Mouse (Mus musculus) retina, postnatal 1 day (tissue): ENCODE results near the gene Mrps9.
"Not testable (repeated sequence)": the region's sequence is repeated elsewhere in the genome, so short reads cannot be mapped to it uniquely, and the experiment has no call there.

Experiments used
- DNase-seq: peaks from one replicate; pipeline ENCODE4 v3.0.0-alpha.2; 2012

The Mrps9 gene

GRCm38 (mm10) chr1:42850663-42851397 is at the start of gene Mrps9:
Gene Mrps9, plus strand, starts transcription at chr1:42851233.
- DNase-seq = peak; percentile 98

GRCm38 (mm10) chr1:42813301-42813845 is 37.7 kb upstream of the Mrps9 start:
- DNase-seq = no peak

- DNase-seq = no peak
Measured at GRCm38 (mm10) chr1:42814798-42815619, 36.0 kb upstream of the Mrps9 start.

DNA sequence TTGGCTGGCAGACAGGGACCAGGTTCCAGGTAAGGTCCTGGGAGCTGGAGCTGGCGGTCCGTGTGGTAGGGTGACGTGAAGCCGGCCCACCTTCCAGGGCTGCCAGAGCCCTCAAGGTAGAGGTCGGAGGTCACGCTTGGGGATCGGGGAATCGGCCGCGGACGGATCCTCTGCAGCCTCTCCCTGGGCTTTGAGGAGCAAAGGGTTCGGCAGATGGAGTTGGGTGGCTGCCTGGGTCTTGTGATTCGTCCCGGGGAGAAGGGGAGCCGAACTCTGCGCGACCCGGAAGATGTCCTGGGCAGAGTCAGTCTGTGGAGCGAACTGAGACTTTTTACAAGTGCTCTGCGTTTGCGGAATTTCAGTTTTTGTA is 350 bp downstream of the Mrps9 start:
- DNase-seq = no peak

DNA sequence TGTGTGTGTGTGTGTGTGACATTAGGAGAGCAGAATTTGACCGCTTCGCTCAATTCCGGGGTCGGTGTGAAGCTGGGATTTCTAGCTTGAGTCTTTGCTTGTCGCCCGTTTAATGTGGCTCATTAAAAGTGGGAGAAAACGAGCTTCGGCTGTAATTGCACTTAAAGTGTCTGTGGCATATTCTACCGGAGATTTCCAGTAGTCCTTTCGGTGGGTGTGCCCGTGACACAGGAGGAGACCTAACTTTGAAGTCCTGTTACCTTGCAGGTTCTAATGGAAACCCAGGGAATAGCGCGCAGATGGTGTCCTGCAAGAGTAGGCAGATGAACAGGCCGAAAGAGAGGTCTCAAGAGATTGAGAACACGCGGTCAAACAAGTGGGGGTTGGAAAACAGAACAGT is 777 bp downstream of the Mrps9 start:
- no peak for DNase-seq

GRCm38 (mm10) chr1:42864719-42865250 is 13.8 kb downstream of the Mrps9 start:
- no peak for DNase-seq

GRCm38 (mm10) chr1:42865336-42865939 is 14.4 kb downstream of the Mrps9 start:
- DNase-seq = no peak

GRCm38 (mm10) chr1:42865986-42866385 is 15.0 kb downstream of the Mrps9 start:
- no peak for DNase-seq

DNA sequence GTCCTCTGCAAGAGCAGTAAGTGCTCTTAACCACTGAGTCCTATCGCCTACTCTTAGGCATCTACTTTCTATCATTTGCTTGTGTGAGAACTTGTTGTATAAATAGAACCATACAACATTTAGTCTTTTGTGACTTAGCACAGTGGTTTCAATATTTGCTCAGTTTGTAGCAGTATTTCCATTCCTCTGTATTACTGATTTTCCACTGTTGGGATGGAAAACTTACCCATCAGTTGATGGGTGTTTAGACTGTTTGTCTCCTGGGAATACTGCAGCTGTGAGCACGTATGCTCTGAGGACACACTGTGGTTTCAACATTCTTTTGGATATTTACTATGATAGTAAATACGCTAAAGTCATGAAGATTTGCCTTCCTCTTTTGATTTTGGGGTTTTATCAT is 16.2 kb downstream of the Mrps9 start:
- DNase-seq = no peak

GRCm38 (mm10) chr1:42874174-42874573 is 23.1 kb downstream of the Mrps9 start:
- DNase-seq = no peak

GRCm38 (mm10) chr1:42875271-42875670 is 24.2 kb downstream of the Mrps9 start:
- no peak for DNase-seq

- DNase-seq = no peak
Measured at GRCm38 (mm10) chr1:42876463-42877093, 25.5 kb downstream of the Mrps9 start.

GRCm38 (mm10) chr1:42877264-42877663 is 26.2 kb downstream of the Mrps9 start:
- DNase-seq = peak; percentile 39

GRCm38 (mm10) chr1:42878851-42879250 is 27.8 kb downstream of the Mrps9 start:
- no peak for DNase-seq

DNA sequence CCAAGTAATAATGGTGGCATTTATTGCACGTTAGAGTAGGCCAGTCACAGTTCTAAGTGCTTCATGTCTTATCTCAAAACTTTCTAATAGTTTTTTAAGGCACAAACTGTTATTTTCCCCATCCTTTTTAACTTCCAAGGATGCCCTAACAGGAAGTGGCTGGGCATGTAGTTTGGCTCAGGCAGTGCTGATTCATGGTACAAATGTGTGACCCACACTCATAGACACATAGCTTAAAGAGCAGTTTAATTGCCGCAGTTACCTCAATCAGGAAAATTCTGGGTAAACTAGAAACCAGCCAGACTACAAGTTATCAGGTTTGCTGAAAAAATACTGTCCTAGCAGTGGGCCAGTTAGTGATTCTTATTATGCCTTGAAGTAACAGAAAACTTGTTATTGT is 31.2 kb downstream of the Mrps9 start:
- no peak for DNase-seq

DNA sequence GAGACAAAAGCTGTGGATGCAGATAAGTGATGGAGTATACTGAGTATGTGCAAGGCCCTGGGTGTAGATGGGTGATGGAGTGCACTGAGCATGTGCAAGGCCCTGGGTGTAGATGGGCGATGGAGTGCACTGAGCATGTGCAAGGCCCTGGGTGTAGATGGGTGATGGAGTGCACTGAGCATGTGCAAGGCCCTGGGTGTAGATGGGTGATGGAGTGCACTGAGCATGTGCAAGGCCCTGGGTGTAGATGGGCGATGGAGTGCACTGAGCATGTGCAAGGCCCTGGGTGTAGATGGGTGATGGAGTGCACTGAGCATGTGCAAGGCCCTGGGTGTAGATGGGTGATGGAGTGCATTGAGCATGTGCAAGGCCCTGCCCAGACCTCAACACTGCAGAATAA is 32.4 kb downstream of the Mrps9 start:
- not testable (repeated sequence) for DNase-seq

- no peak for DNase-seq
Measured at GRCm38 (mm10) chr1:42887835-42888234, 36.8 kb downstream of the Mrps9 start.

- DNase-seq = peak; percentile 52
Measured at GRCm38 (mm10) chr1:42888541-42889349, 37.7 kb downstream of the Mrps9 start.

DNA sequence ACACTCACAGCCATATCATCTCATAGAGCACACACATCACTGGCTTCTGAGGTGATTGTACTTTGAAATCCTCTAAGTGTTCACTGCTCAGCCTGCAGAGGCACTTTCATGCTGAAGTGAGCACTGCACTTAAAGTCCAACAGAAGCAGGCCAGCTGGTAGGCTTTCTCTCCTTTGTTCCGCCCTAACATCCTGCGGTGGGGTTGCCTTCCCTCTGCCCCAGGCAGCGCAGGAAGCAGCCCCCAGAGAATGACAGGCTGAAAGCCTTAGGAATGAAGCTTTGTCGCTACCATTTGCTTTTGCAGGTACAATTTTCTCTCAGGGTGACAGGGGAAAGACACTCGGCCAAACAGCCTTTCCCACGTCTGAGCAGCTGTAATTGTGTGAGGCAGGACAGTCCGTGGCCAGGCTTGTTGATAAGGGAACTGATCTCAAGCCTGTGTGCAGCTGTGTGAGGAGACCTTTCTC is 38.4 kb downstream of the Mrps9 start:
- peak; percentile 53 for DNase-seq

GRCm38 (mm10) chr1:42894695-42895094 is 43.7 kb downstream of the Mrps9 start:
- DNase-seq = no peak

DNA sequence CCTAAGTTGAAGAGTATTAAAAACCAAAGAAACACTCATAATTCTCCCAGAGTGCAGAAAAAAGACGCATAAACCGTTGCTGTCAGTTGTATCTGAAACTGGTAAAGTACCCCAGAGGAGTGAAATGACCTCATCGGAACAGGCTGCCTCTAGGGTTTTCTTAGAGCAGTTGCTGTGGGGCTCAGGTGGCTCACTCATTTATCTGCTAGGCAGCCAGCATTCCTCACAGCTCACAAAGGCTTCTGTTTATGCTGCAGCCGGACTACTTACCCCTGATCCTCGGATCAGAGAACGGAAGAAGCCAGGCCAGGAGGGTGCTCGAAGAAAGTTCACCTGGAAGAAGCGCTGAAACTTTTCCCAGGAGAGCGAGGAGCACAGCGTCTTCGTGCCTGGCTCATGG is 54.1 kb downstream of the Mrps9 start:
- DNase-seq = no peak

GRCm38 (mm10) chr1:42906696-42907095 is 55.7 kb downstream of the Mrps9 start:
- DNase-seq = no peak
